Comparison of ENCODE assay signal across 22 mouse cellular contexts in genomic region chr8:81827306-81827913, GRCm38 (mm10).
"Had no signal": no experiment of that assay in that cellular context is flagged by ENCODE, and none has a peak within 500 bp of the region (broad histone marks: within the 10 kb centered on the region; RNA-seq: fewer than 3 reads in every experiment).

No protein-coding gene starts in this region.

- H3K36me3 ChIP-seq: liver, embryonic 12.5 days; liver, embryonic 15.5 days; lung, embryonic 15.5 days; midbrain, embryonic 10.5 days; midbrain, embryonic 13.5 days; neural tube, embryonic 12.5 days; neural tube, embryonic 15.5 days had no signal

- H3K27ac ChIP-seq: kidney, postnatal 0 days; layer of hippocampus, adult 2 months; liver, embryonic 12.5 days; liver, embryonic 15.5 days; lung, embryonic 15.5 days; midbrain, embryonic 10.5 days; midbrain, embryonic 13.5 days; neural tube, embryonic 12.5 days; neural tube, embryonic 15.5 days; stomach, postnatal 0 days had no signal

- H3K4me2 ChIP-seq: liver, embryonic 12.5 days; liver, embryonic 15.5 days; lung, embryonic 15.5 days; midbrain, embryonic 13.5 days; neural tube, embryonic 12.5 days; neural tube, embryonic 15.5 days had no signal

- H3K27me3 ChIP-seq: liver, embryonic 12.5 days; liver, embryonic 15.5 days; lung, embryonic 15.5 days; megakaryocyte, embryonic 14.5 days; midbrain, embryonic 13.5 days; neural tube, embryonic 12.5 days; neural tube, embryonic 15.5 days had no signal

- H3K4me3 ChIP-seq: layer of hippocampus, adult 2 months; liver, embryonic 12.5 days; liver, embryonic 15.5 days; lung, embryonic 15.5 days; megakaryocyte, embryonic 14.5 days; midbrain, embryonic 10.5 days; midbrain, embryonic 13.5 days; neural tube, embryonic 12.5 days; neural tube, embryonic 15.5 days had no signal

- DNase-seq: kidney, postnatal 25 days; layer of hippocampus, adult 9-11 months; liver; lung, adult 18-20 months; lung, postnatal 10 days; lung, postnatal 36 days; right cerebral cortex, postnatal 14 days; right cerebral cortex, postnatal 4 days; thymus, adult 2 months; thymus, postnatal 14 days; thymus, postnatal 4 days had no signal
